Mouse (Mus musculus) liver, adult 2 months (tissue): ENCODE results near the gene Cdc16.

Source experiments
- CTCF ChIP-seq: fragments of 200-500 bp; IDR thresholded peaks from 2 replicates; pipeline ENCODE4 v1.5.1; 2011; ENCODE audit warnings: low read depth, low read length, control low read depth
- POLR2A ChIP-seq: fragments of 200-500 bp; IDR thresholded peaks from 2 replicates; pipeline ENCODE4 v1.6.1; 2011; ENCODE audit warnings: low read length, control low read depth; ENCODE audit not compliant: insufficient read depth; ENCODE audit errors: extremely low read depth

GRCm38 (mm10) chr8:13793097-13793745 lies 35.7 kb downstream of the Cdc16 start:
- TF ChIP-seq CTCF (no peak), POLR2A (no peak)
